Mouse (Mus musculus) CH12.LX (cell line): ENCODE results near the gene Cstad. TPM values are rescaled to one million over a fixed set of nuclear protein-coding genes. Genes with fewer than 3 reads are reported as not detected.

ENCODE experiments used
- DNase-seq: peaks from one replicate; pipeline ENCODE4 v3.0.0-alpha.2; 2013; ENCODE audit errors: extremely low read depth
- H3K27ac ChIP-seq: 2 replicates; pipeline ENCODE4 v1.5.1; 2012; ENCODE audit warnings: low read depth, mild to moderate bottlenecking, control low read depth, moderate library complexity; ENCODE audit not compliant: insufficient read depth
- H3K27me3 ChIP-seq: replicated peaks from 2 replicates; pipeline ENCODE3; 2012; ENCODE audit warnings: inconsistent platforms
- H3K36me3 ChIP-seq, 2 experiments: replicated peaks in 1 of 2; 2 replicates each; pipeline versions ENCODE3 to v1.6.1; 2012; ENCODE audit warnings: inconsistent platforms in 1 of 2, low read length in 1 of 2, mild to moderate bottlenecking in 1 of 2, mixed read lengths in 1 of 2, moderate library complexity in 1 of 2; ENCODE audit not compliant: control insufficient read depth in 1 of 2, insufficient read depth in 1 of 2
- H3K4me1 ChIP-seq, 2 experiments: 2 replicates each; pipeline ENCODE4 v1.6.1; 2012; ENCODE audit warnings: inconsistent platforms in 1 of 2, moderate library complexity in 1 of 2; ENCODE audit not compliant: insufficient read depth in 2 of 2, control insufficient read depth in 1 of 2
- H3K4me2 ChIP-seq: 2 replicates; pipeline ENCODE4 v1.6.1; 2012; ENCODE audit warnings: low read depth, mild to moderate bottlenecking, control low read depth; ENCODE audit not compliant: poor library complexity, insufficient read depth, severe bottlenecking
- H3K4me3 ChIP-seq, 3 experiments: fragments of 150-350 bp in 1 of 3; sonication (generic) in 1 of 3; replicated peaks in 1 of 3; 2 replicates each; pipeline versions ENCODE3 to v1.5.1; 2011 to 2012; ENCODE audit warnings: low read depth in 2 of 3, low read length in 2 of 3, mild to moderate bottlenecking in 2 of 3, moderate library complexity in 2 of 3, control low read depth in 1 of 3, improper control_type of control experiment in 1 of 3, inconsistent platforms in 1 of 3, mixed read lengths in 1 of 3; ENCODE audit not compliant: poor library complexity in 1 of 3
- H3K79me2 ChIP-seq: replicated peaks from 2 replicates; pipeline ENCODE4 v1.6.1; 2012; ENCODE audit warnings: mild to moderate bottlenecking, moderate library complexity; ENCODE audit not compliant: control insufficient read depth, poor library complexity, insufficient read depth, severe bottlenecking; ENCODE audit errors: extremely low read depth
- H3K9ac ChIP-seq: 2 replicates; pipeline ENCODE4 v1.6.1; 2012; ENCODE audit warnings: low read depth, mild to moderate bottlenecking, control low read depth, moderate library complexity; ENCODE audit not compliant: insufficient read depth
- H3K9me3 ChIP-seq: replicated peaks from 2 replicates; pipeline ENCODE3; 2012; ENCODE audit warnings: low read length, inconsistent platforms, mixed read lengths
- BHLHE40 ChIP-seq: IDR thresholded peaks from 2 replicates; pipeline ENCODE4 v1.6.1; 2011; ENCODE audit warnings: mild to moderate bottlenecking, low read depth, low read length, improper control_type of control experiment
- CHD1 ChIP-seq: IDR thresholded peaks from 2 replicates; pipeline ENCODE4 v1.6.1; 2012; ENCODE audit warnings: low read depth, low read length, improper control_type of control experiment, inconsistent platforms
- CHD2 ChIP-seq: IDR thresholded peaks from 2 replicates; pipeline ENCODE4 v1.6.1; 2011; ENCODE audit warnings: low read length, improper control_type of control experiment
- E2F4 ChIP-seq: IDR thresholded peaks from 2 replicates; pipeline ENCODE4 v1.6.1; 2011; ENCODE audit warnings: low read depth, low read length, improper control_type of control experiment; ENCODE audit not compliant: insufficient replicate concordance
- ELF1 ChIP-seq: IDR thresholded peaks from 2 replicates; pipeline ENCODE4 v1.6.1; 2014; ENCODE audit warnings: low read depth, mild to moderate bottlenecking, inconsistent platforms, low read length, improper control_type of control experiment
- EP300 ChIP-seq: IDR thresholded peaks from 2 replicates; pipeline ENCODE4 v1.6.1; 2011; ENCODE audit warnings: low read length, improper control_type of control experiment
- GABPA ChIP-seq: IDR thresholded peaks from 2 replicates; pipeline ENCODE4 v1.6.1; 2012; ENCODE audit warnings: low read depth, low read length, improper control_type of control experiment, inconsistent platforms; ENCODE audit not compliant: insufficient replicate concordance
- HCFC1 ChIP-seq: IDR thresholded peaks from 2 replicates; pipeline ENCODE4 v1.6.1; 2012; ENCODE audit warnings: low read depth, mild to moderate bottlenecking, inconsistent platforms, low read length, improper control_type of control experiment
- IRF4 ChIP-seq: IDR thresholded peaks from 2 replicates; pipeline ENCODE4 v1.6.1; 2014; ENCODE audit warnings: low read depth, mild to moderate bottlenecking, inconsistent platforms, low read length, improper control_type of control experiment
- JUN ChIP-seq: IDR thresholded peaks from 2 replicates; pipeline ENCODE4 v1.6.1; 2011; ENCODE audit warnings: low read depth, mild to moderate bottlenecking, low read length, improper control_type of control experiment, moderate library complexity; ENCODE audit not compliant: insufficient read depth
- JUND ChIP-seq: conservative IDR thresholded peaks from 2 replicates; pipeline ENCODE4 v1.6.1; 2011; ENCODE audit warnings: low read depth, low read length, improper control_type of control experiment
- KAT2A ChIP-seq: IDR thresholded peaks from 2 replicates; pipeline ENCODE4 v1.6.1; 2012; ENCODE audit warnings: low read length, improper control_type of control experiment, inconsistent platforms; ENCODE audit not compliant: insufficient replicate concordance
- MAX ChIP-seq: IDR thresholded peaks from 2 replicates; pipeline ENCODE4 v1.6.1; 2011; ENCODE audit warnings: low read length, improper control_type of control experiment
- MAZ ChIP-seq: IDR thresholded peaks from 2 replicates; pipeline ENCODE4 v1.6.1; 2012; ENCODE audit warnings: low read depth, mild to moderate bottlenecking, inconsistent platforms, low read length, improper control_type of control experiment, moderate library complexity
- MEF2A ChIP-seq: IDR thresholded peaks from 2 replicates; pipeline ENCODE4 v1.6.1; 2014; ENCODE audit warnings: low read depth, mild to moderate bottlenecking, inconsistent platforms, low read length, improper control_type of control experiment, borderline replicate concordance
- MXI1 ChIP-seq: IDR thresholded peaks from 2 replicates; pipeline ENCODE4 v1.6.1; 2011; ENCODE audit warnings: mild to moderate bottlenecking, low read depth, low read length, improper control_type of control experiment
- MYC ChIP-seq: IDR thresholded peaks from 2 replicates; pipeline ENCODE4 v1.6.1; 2011; ENCODE audit warnings: low read depth, mild to moderate bottlenecking, improper control_type of control experiment, low read length
- NELFE ChIP-seq: IDR thresholded peaks from 2 replicates; pipeline ENCODE4 v1.6.1; 2011; ENCODE audit warnings: low read depth, low read length, improper control_type of control experiment
- PAX5 ChIP-seq: IDR thresholded peaks from 2 replicates; pipeline ENCODE4 v1.6.1; 2012; ENCODE audit warnings: low read length, inconsistent platforms, mixed read lengths
- SIN3A ChIP-seq: IDR thresholded peaks from 2 replicates; pipeline ENCODE4 v1.6.1; 2012; ENCODE audit warnings: low read length, improper control_type of control experiment, inconsistent platforms
- USF1 ChIP-seq: IDR thresholded peaks from 2 replicates; pipeline ENCODE4 v1.6.1; 2014; ENCODE audit warnings: low read depth, mild to moderate bottlenecking, inconsistent platforms, low read length, improper control_type of control experiment
- USF2 ChIP-seq: conservative IDR thresholded peaks from 2 replicates; pipeline ENCODE4 v1.6.1; 2011; ENCODE audit warnings: low read depth, low read length, improper control_type of control experiment
- ZMIZ1 ChIP-seq: IDR thresholded peaks from 2 replicates; pipeline ENCODE4 v1.6.1; 2012; ENCODE audit warnings: low read depth, mild to moderate bottlenecking, inconsistent platforms, low read length, improper control_type of control experiment
- ZNF384 ChIP-seq: IDR thresholded peaks from 2 replicates; pipeline ENCODE4 v1.6.1; 2012; ENCODE audit warnings: low read depth, low read length, improper control_type of control experiment, inconsistent platforms
- dilution Hi-C: fragments of 300-500 bp; cut with MboI; formaldehyde crosslinking; loops from 2 replicates; pipeline ENCODE4 v1.14.3; 2020; ENCODE audit warnings: low sequenced_read_pairs; ENCODE audit not compliant: extremely low pct_unique_long_range_greater_than_20kb, extremely low pct_ligation_motif_present
- in situ Hi-C: fragments of 300-500 bp; cut with MboI; formaldehyde crosslinking; loops from 3 replicates; pipeline ENCODE4 v1.14.3; 2019; ENCODE audit warnings: low sequenced_read_pairs, low pct_ligation_motif_present, low pct_unique_long_range_greater_than_20kb, mixed read lengths
- polyA plus RNA-seq: library from polyadenylated mRNA; unstranded; fragments of >175 nt; gene quantifications from 2 replicates; pipeline ENCODE4 v1.2.1, GENCODE M21; 2012; ENCODE audit warnings: low read depth; ENCODE audit not compliant: insufficient read length
- total RNA-seq, 2 experiments: library from RNA; depleted of rRNA; stranded (reverse); fragments of 300-350 nt in 1 of 2; fragments of >200 nt in 1 of 2; gene quantifications; 2 replicates each; pipeline ENCODE4 v1.2.3; 2012 to 2014

Gene Cstad
- total and polyA plus RNA-seq, 3 experiments: 0.29 to 0.51 TPM; not detected in 1

DNA sequence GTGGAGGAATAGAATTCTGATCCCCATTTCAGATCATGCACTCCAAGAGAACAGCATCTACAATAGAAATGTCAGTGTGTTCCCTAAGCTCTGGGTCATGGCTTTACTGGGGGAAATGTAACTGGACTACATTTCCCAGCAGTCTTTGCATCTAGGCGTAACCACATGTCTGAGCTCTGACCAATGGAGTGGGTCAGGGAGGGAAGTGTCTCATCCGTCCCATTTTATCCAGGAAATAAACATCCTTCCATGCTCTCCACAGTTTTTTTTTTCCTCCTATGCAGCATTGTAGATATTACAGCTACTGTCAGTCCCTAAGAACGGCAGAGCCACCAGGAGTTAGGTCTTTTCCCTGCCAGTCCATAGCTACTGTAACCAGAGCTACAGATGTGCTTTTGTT, 3.9 kb upstream of the Cstad start:
- no peak overlapping the region for H3K27ac ChIP-seq
- H3K36me3 ChIP-seq: no peaks in the 10 kb centered on the region
- peaks cover 23 to 51% of the 10 kb centered on the region in 2 experiments for H3K4me1 ChIP-seq
- H3K9ac ChIP-seq: no peak overlapping the region
- peak overlapping the region; percentile 41 for H3K4me2 ChIP-seq
- DNase-seq: peak; percentile 60
- H3K4me3 ChIP-seq: no peak overlapping the region
- no peaks in the 10 kb centered on the region for H3K9me3 ChIP-seq
- in situ Hi-C loops: loop anchor here (5.0 kb wide), 1 partner anchor 49 kb away; no protein-coding TSS in a partner anchor
- TF ChIP-seq USF2 (peak; percentile 86), PAX5 (no peak), ELF1 (peak; percentile 92), ZMIZ1 (0 out of 2 replicates have a peak, but pooled peaks have one; percentile 35), USF1 (peak; percentile 89), JUND (no peak), JUN (no peak), MXI1 (no peak), BHLHE40 (no peak), E2F4 (0 out of 2 replicates have a peak, but pooled peaks have one; percentile 30), CHD1 (0 out of 2 replicates have a peak, but pooled peaks have one; percentile 31), MAX (peak; percentile 67), SIN3A (no peak), NELFE (no peak), HCFC1 (peak; percentile 98), CHD2 (peak; percentile 54; the same call in 1 of the 2 replicates), MEF2A (0 out of 2 replicates have a peak, but pooled peaks have one; percentile 17), EP300 (no peak), ZNF384 (peak; percentile 58; the same call in 1 of the 2 replicates), IRF4 (peak; percentile 21; the same call in 1 of the 2 replicates), GABPA (peak; percentile 26; the same call in 1 of the 2 replicates), KAT2A (peak; percentile 90; the same call in 1 of the 2 replicates), MYC (no peak), MAZ (no peak)
- H3K79me2 ChIP-seq: no peaks in the 10 kb centered on the region
- dilution Hi-C loops: no loop called here
- peaks cover 3% of the 10 kb centered on the region for H3K27me3 ChIP-seq
